Mouse (Mus musculus) forebrain, embryonic 14.5 days (tissue): ENCODE results near the gene Zkscan2. TPM values are rescaled to one million over a fixed set of nuclear protein-coding genes. Genes with fewer than 3 reads are reported as not detected.

Experiments
- ATAC-seq: fragments of 200-750 bp; cut with Nextera tagmentation; 2 replicates; pipeline ENCODE4 v1.8.0; 2017; ENCODE audit warnings: mild to moderate bottlenecking, moderate library complexity
- DNase-seq: peaks from one replicate; pipeline ENCODE4 v3.0.0-alpha.2; 2015; ENCODE audit warnings: low spot score
- H3K27ac ChIP-seq: fragments of 300-500 bp; sonication (generic); 2 replicates; pipeline ENCODE4 v1.5.1; 2014; ENCODE audit warnings: low read depth, mild to moderate bottlenecking, control low read depth, low read length, moderate library complexity
- H3K27me3 ChIP-seq: fragments of 300-500 bp; sonication (generic); replicated peaks from 2 replicates; pipeline ENCODE4 v1.6.1; 2014; ENCODE audit warnings: low read length, control low read depth, mixed read lengths; ENCODE audit not compliant: control insufficient read depth, insufficient read depth
- H3K36me3 ChIP-seq: fragments of 300-500 bp; sonication (generic); 2 replicates; pipeline ENCODE4 v1.6.1; 2014; ENCODE audit warnings: low read length, control low read depth; ENCODE audit not compliant: control insufficient read depth, insufficient read depth
- H3K4me1 ChIP-seq: fragments of 300-500 bp; sonication (generic); 2 replicates; pipeline ENCODE4 v1.6.1; 2014; ENCODE audit warnings: antibody characterized with exemption, low read length, control low read depth; ENCODE audit not compliant: control insufficient read depth, insufficient read depth
- H3K4me2 ChIP-seq: fragments of 300-500 bp; sonication (generic); 2 replicates; pipeline ENCODE4 v1.6.1; 2014; ENCODE audit warnings: mild to moderate bottlenecking, control low read depth, low read length
- H3K4me3 ChIP-seq: fragments of 300-500 bp; sonication (generic); 2 replicates; pipeline ENCODE4 v1.5.1; 2014; ENCODE audit warnings: low read depth, low read length, control low read depth
- H3K9ac ChIP-seq: fragments of 300-500 bp; sonication (generic); 2 replicates; pipeline ENCODE4 v1.6.1; 2014; ENCODE audit warnings: mild to moderate bottlenecking, low read length, control low read depth, moderate library complexity
- H3K9me3 ChIP-seq: fragments of 300-500 bp; sonication (generic); replicated peaks from 2 replicates; pipeline ENCODE4 v1.6.1; 2016; ENCODE audit warnings: low read length, control low read depth, mixed read lengths; ENCODE audit not compliant: control insufficient read depth
- WGBS: fragments of 180-500 bp; shearing (Covaris S2); extraction: QIAGEN DNeasy Blood & Tissue Kit; methylation state at CpG from one replicate; pipeline ENCODE4 v1.1.7; 2014; 5-methylcytosine and 5-hydroxymethylcytosine counted together
- polyA plus RNA-seq: library from polyadenylated mRNA; unstranded; fragments of >200 nt; fragmentation: Nextera tagmentation; extraction: Ambion mirVana; gene quantifications from 2 replicates; pipeline ENCODE4 v1.2.1, GENCODE M21; 2014

The Zkscan2 gene
- polyA plus RNA-seq, 1 experiment from 2014 or later = 8.2 TPM

- H3K4me1 ChIP-seq = no peaks in the 10 kb centered on the region
- no peak overlapping the region for H3K4me2 ChIP-seq
- no peaks in the 10 kb centered on the region for H3K9me3 ChIP-seq
- ATAC-seq = no peak
- H3K27me3 ChIP-seq = no peaks in the 10 kb centered on the region
- DNase-seq = no peak
- no peak overlapping the region for H3K9ac ChIP-seq
- no peak overlapping the region for H3K27ac ChIP-seq
- H3K36me3 ChIP-seq = no peaks in the 10 kb centered on the region
- no peak overlapping the region for H3K4me3 ChIP-seq
- WGBS = 90% methylated on average over 6 of the region's 6 CpGs
Observed at GRCm38 (mm10) chr7:123452551-123452950, 47.7 kb downstream of the Zkscan2 start.

DNA sequence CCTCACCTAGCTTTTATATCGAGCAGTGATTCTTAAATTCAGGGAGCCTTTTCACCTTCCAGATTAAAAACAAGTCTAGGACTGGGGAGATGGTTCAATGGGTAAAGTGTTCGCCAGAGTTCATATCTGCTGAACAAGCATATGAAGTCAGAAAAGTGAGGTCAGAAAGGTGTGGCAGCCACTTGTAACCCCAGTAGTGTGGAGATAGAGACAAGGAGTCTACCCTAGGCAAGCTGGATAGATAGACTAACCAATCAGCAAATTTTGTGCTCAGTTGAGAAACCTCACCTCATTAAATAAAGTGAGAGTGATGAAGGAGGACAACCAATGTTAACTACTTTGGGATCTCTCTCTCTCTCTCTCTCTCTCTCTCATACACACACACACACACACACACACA lies 49.7 kb downstream of the Zkscan2 start:
- H3K9ac ChIP-seq = no peak overlapping the region
- H3K4me3 ChIP-seq = no peak overlapping the region
- ATAC-seq (no peak), DNase-seq (no peak)
- H3K4me1 ChIP-seq = no peaks in the 10 kb centered on the region
- no peaks in the 10 kb centered on the region for H3K36me3 ChIP-seq
- no peaks in the 10 kb centered on the region for H3K9me3 ChIP-seq
- WGBS = 85% methylated on average over 2 of the region's 2 CpGs
- no peaks in the 10 kb centered on the region for H3K27me3 ChIP-seq
- H3K27ac ChIP-seq = no peak overlapping the region
- H3K4me2 ChIP-seq = no peak overlapping the region

DNA sequence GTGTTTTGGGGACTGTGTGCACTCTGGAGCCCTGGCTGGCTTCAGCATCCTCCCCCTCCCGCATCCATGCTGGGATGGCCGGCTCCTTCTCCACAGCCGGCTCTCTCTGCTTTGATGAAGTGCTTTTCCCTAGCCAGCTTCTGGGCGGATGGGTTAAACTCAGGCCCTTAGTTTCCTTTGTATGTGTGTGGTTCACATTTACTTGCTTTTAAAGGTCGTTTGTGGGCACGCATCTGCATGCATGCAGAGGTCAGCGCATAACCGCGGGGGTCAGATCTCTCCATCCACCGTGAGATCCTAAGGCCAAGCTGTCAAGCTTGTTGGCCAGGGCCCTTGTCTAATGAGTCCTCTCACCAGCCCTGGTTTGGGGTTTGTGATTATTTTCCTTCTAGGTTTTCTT lies 50.6 kb downstream of the Zkscan2 start:
- Histone ChIP-seq H3K36me3 (no peaks in the 10 kb centered on the region), H3K4me3 (no peak overlapping the region), H3K9ac (no peak overlapping the region), H3K27me3 (no peaks in the 10 kb centered on the region), H3K4me1 (no peaks in the 10 kb centered on the region), H3K9me3 (no peaks in the 10 kb centered on the region), H3K27ac (no peak overlapping the region), H3K4me2 (no peak overlapping the region)
- DNase-seq (no peak), ATAC-seq (no peak)
- 75% methylated on average over 10 of the region's 10 CpGs for WGBS

- H3K27me3 ChIP-seq = no peaks in the 10 kb centered on the region
- no peaks in the 10 kb centered on the region for H3K36me3 ChIP-seq
- H3K4me1 ChIP-seq = no peaks in the 10 kb centered on the region
- DNase-seq (no peak), ATAC-seq (no peak)
- WGBS = 95% methylated on average over 2 of the region's 2 CpGs
- no peak overlapping the region for H3K4me2 ChIP-seq
- no peak overlapping the region for H3K4me3 ChIP-seq
- no peak overlapping the region for H3K27ac ChIP-seq
- H3K9ac ChIP-seq = no peak overlapping the region
- no peaks in the 10 kb centered on the region for H3K9me3 ChIP-seq
Observed at GRCm38 (mm10) chr7:123448794-123449193, 51.5 kb downstream of the Zkscan2 start.

DNA sequence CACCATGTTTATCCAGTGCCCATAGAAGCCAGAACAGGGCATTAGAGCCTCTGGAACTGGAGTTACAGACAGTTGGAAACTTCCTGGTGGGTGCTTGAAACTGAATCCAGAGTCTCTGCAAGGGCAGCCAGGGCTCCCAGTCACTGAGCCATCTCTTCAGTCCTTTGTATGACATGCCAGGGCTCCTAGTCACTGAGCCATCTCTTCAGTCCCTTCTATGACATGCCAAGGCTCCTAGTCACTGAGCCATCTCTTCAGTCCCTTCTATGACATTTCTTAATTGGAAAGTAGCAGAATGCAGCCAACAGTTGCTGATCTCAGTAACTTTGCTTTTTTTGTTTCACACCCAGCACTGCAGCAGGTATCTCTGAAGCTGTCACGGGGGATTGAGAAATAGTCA lies 58.2 kb downstream of the Zkscan2 start:
- Histone ChIP-seq H3K4me3 (no peak overlapping the region), H3K9me3 (no peaks in the 10 kb centered on the region), H3K36me3 (no peaks in the 10 kb centered on the region), H3K4me2 (no peak overlapping the region), H3K27ac (no peak overlapping the region), H3K27me3 (no peaks in the 10 kb centered on the region), H3K9ac (no peak overlapping the region), H3K4me1 (no peaks in the 10 kb centered on the region)
- DNase-seq (no peak), ATAC-seq (no peak)
- 77% methylated on average over 1 of the region's 1 CpGs for WGBS

GRCm38 (mm10) chr7:123431206-123431605 lies 69.0 kb downstream of the Zkscan2 start:
- DNase-seq (no peak), ATAC-seq (no peak)
- WGBS = 81% methylated on average over 4 of the region's 4 CpGs
- Histone ChIP-seq H3K36me3 (peaks cover 36% of the 10 kb centered on the region), H3K9ac (no peak overlapping the region), H3K4me3 (no peak overlapping the region), H3K9me3 (no peaks in the 10 kb centered on the region), H3K4me1 (no peaks in the 10 kb centered on the region), H3K27me3 (no peaks in the 10 kb centered on the region), H3K27ac (no peak overlapping the region), H3K4me2 (no peak overlapping the region)

GRCm38 (mm10) chr7:123430411-123430705 lies 69.9 kb downstream of the Zkscan2 start:
- 89% methylated on average over 4 of the region's 4 CpGs for WGBS

GRCm38 (mm10) chr7:123429624-123430410 lies 70.4 kb downstream of the Zkscan2 start:
- Histone ChIP-seq H3K4me3 (no peak overlapping the region), H3K9ac (no peak overlapping the region), H3K27ac (no peak overlapping the region), H3K27me3 (no peaks in the 10 kb centered on the region), H3K9me3 (no peaks in the 10 kb centered on the region), H3K36me3 (peaks cover 47% of the 10 kb centered on the region), H3K4me1 (no peaks in the 10 kb centered on the region), H3K4me2 (no peak overlapping the region)
- ATAC-seq = no peak
- no peak for DNase-seq
- 93% methylated on average over 8 of the region's 8 CpGs for WGBS

More at GRCm38 (mm10) chr7:123430411-123430705, 69.9 kb downstream of the Zkscan2 start:
- Histone ChIP-seq H3K27me3 (no peaks in the 10 kb centered on the region), H3K4me2 (no peak overlapping the region), H3K27ac (no peak overlapping the region), H3K4me1 (no peaks in the 10 kb centered on the region), H3K9ac (no peak overlapping the region), H3K9me3 (no peaks in the 10 kb centered on the region), H3K4me3 (no peak overlapping the region), H3K36me3 (peaks cover 42% of the 10 kb centered on the region)
- DNase-seq (no peak), ATAC-seq (no peak)
